Mouse (Mus musculus) brown adipose tissue, adult 24 weeks (tissue): ENCODE measurements around the gene Col4a2. TPM values are rescaled to one million over a fixed set of nuclear protein-coding genes. Genes with fewer than 3 reads are reported as not detected.

ENCODE experiments used
- H3K27ac ChIP-seq: fragments of 200-500 bp; replicated peaks from 2 replicates; pipeline ENCODE4 v1.5.1; 2012; ENCODE audit warnings: low read depth, mild to moderate bottlenecking, low read length
- H3K4me1 ChIP-seq: fragments of 200-500 bp; 2 replicates; pipeline ENCODE4 v1.6.1; 2012; ENCODE audit warnings: low read length, mixed read lengths; ENCODE audit not compliant: control insufficient read depth, insufficient read depth, insufficient read length
- H3K4me3 ChIP-seq: fragments of 200-500 bp; 2 replicates; pipeline ENCODE4 v1.5.1; 2012; ENCODE audit warnings: low read depth, mild to moderate bottlenecking, low read length, moderate library complexity; ENCODE audit not compliant: insufficient read depth
- polyA plus RNA-seq: library from polyadenylated mRNA; stranded (reverse); fragments of >200 nt; gene quantifications from 2 replicates; pipeline ENCODE4 v1.2.4, GENCODE M21; 2012; ENCODE audit not compliant: missing spikeins, insufficient read depth, insufficient read length

Gene Col4a2
- polyA plus RNA-seq = 51.1 and 77.2 TPM in 2 replicates

- H3K4me3 ChIP-seq = peak within 1 kb of the TSS; percentile 83
- H3K4me1 ChIP-seq = peaks cover 33% of the 10 kb centered on the region
- H3K27ac ChIP-seq = peak within 1 kb of the TSS; percentile 97
These were observed at the start of gene Col4a2, which contains the start of gene Col4a1 for GRCm38 (mm10) chr8:11312349-11313175. Col4a2 (plus strand) TSS chr8:11312805. Col4a1 (minus strand) TSS chr8:11312826.

DNA sequence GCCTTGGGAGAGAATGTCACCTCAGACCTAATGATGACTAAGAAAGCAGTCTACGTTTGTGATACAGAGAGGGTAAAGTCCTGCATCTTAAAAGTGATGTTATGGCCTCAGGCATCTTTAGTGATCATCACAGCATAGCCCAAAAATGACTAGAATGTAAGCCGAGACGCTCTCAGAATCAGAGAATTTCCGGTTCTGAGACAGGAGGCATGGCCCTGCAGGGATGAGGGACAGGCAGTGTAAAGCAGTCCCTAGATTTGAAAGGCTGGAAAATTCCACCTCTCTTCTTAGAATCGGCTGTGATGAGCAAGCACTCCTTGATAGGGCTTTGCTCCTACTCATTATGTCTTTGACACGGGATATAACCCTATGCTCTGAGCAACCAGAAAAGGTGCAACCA lies 48.8 kb upstream of the Col4a2 start:
- peaks cover 68% of the 10 kb centered on the region for H3K4me1 ChIP-seq
- peak overlapping the region; percentile 3 for H3K27ac ChIP-seq
- no peak overlapping the region for H3K4me3 ChIP-seq

- H3K4me1 ChIP-seq = peaks cover 74% of the 10 kb centered on the region
- peak overlapping the region; percentile 63; the same call in 1 of the 2 replicates for H3K27ac ChIP-seq
- no peak overlapping the region for H3K4me3 ChIP-seq
These were observed 46.6 kb upstream of the Col4a2 start for GRCm38 (mm10) chr8:11265971-11266370.

- peak overlapping the region; percentile 67 for H3K27ac ChIP-seq
- peaks cover 75% of the 10 kb centered on the region for H3K4me1 ChIP-seq
- H3K4me3 ChIP-seq = no peak overlapping the region
These were observed 46.1 kb upstream of the Col4a2 start for GRCm38 (mm10) chr8:11266471-11266870.

- Histone ChIP-seq H3K27ac (peak overlapping the region; percentile 79), H3K4me3 (no peak overlapping the region), H3K4me1 (peaks cover 76% of the 10 kb centered on the region)
These were observed 43.9 kb upstream of the Col4a2 start for GRCm38 (mm10) chr8:11268753-11269152.

DNA sequence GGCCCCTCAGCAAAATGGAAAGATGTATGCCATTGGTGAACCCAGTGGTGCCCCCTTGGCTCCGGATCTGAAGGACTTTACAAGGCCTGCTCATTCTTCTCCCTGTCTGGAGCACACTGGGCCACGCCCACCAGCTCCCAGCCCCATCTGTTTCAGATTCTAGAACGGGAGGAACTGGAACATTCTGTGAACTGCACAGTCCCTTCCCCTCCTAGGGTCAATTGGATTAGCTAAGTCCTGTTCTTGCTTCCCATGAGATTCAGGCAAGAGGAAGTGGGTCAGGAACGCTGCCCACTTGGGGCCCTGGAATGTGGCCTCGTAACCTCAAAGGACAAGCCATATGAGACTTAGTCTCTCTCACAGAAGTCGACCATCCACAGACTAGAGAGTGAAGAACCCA lies 41.8 kb upstream of the Col4a2 start:
- peaks cover 79% of the 10 kb centered on the region for H3K4me1 ChIP-seq
- peak overlapping the region; percentile 83 for H3K27ac ChIP-seq
- H3K4me3 ChIP-seq = no peak overlapping the region

DNA sequence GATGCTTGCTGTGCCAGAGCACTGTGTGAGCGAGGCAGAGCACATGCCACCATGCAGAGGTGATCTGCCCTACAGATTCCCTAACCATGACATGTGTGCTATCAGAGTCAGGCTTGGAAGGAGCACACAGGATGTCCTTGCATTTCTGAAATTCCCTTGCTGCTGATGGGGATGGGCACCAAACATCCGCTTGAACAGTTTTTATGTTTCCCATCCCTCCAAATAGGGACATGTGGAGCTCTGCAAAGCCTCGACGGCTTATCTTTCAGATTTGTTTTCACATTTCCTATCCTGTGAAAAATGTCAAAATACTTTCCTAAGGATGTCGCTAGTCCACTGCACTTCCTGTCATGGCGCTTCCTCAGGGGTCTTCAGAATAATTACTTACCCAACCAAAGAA lies 40.4 kb upstream of the Col4a2 start:
- Histone ChIP-seq H3K27ac (peak overlapping the region; percentile 83), H3K4me1 (peaks cover 82% of the 10 kb centered on the region), H3K4me3 (no peak overlapping the region)

- H3K27ac ChIP-seq = peak overlapping the region; percentile 87
- H3K4me3 ChIP-seq = no peak overlapping the region
- peaks cover 82% of the 10 kb centered on the region for H3K4me1 ChIP-seq
These were observed 39.0 kb upstream of the Col4a2 start for GRCm38 (mm10) chr8:11273506-11274158.

- Histone ChIP-seq H3K4me3 (no peak overlapping the region), H3K27ac (peak overlapping the region; percentile 87), H3K4me1 (peaks cover 79% of the 10 kb centered on the region)
These were observed 38.2 kb upstream of the Col4a2 start for GRCm38 (mm10) chr8:11274415-11274814.

DNA sequence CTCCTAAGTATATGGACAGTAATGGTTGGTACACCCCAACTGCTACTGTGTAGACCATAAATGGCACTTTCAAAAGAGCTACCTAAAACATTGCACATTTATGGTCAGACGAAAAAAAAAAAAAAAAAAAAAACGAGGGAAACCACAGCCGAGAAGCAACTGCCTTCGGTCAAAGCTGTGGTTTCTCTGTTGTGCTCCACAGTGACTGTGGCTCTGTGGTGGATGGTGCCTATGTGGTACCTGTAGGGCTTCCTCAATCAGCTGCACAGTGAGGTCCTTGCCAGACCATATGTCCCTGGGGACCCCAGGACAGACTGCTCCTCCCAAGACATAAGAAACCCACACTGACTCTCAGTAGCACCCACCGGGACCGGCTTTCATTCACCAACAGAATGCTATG lies 36.3 kb upstream of the Col4a2 start:
- Histone ChIP-seq H3K4me1 (peaks cover 77% of the 10 kb centered on the region), H3K4me3 (no peak overlapping the region)

DNA sequence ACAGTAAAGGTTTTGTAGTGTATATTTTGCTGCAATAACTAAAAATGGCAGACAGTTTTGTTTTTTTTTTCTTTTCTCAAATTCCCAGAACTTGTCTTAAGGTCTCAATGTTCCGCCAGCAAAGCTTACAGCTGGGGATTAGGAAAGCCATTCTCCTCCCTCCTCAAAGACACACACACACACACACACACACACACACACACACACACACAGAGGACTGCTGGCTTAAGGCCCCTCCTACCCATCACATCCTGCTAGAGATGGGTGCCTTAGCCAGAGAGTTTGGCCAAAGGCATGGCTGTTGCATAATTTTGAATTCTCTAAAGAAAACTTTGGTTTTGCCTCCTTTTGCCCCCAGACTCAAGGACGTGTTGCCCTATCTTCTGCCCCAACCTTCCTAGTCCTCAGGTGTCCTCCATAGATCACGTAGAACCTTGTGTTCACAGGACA lies 35.0 kb upstream of the Col4a2 start:
- Histone ChIP-seq H3K4me3 (no peak overlapping the region), H3K4me1 (peaks cover 78% of the 10 kb centered on the region), H3K27ac (peak overlapping the region; percentile 96)

More for the DNA sequence above, 36.3 kb upstream of the Col4a2 start:
- H3K27ac ChIP-seq = peak overlapping the region; percentile 34

DNA sequence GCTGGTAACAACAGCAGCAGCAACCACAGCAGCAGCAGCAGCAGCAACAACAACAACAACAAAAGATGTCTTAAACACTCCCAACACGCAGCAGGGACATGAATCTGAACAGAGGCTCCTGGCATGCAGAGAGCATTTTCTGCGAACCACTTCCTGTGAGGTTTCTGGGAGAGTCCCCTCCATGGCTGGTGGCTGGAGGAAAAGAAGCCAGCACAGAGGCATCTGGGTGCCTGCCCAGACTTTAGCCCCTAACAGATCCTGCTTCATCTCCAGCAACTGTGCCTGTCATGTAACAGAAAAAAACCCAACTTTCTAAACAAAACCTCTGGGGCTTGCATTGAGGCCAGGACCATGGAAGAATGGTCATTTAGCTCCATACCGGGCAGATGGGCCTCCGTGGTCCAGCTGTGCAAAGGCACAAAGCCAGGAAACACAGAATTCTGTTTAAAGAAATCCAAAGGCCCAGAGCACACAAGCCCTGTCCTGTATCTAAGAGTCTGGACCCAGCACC lies 34.4 kb upstream of the Col4a2 start:
- Histone ChIP-seq H3K4me1 (peaks cover 77% of the 10 kb centered on the region), H3K4me3 (no peak overlapping the region), H3K27ac (peak overlapping the region; percentile 96)

DNA sequence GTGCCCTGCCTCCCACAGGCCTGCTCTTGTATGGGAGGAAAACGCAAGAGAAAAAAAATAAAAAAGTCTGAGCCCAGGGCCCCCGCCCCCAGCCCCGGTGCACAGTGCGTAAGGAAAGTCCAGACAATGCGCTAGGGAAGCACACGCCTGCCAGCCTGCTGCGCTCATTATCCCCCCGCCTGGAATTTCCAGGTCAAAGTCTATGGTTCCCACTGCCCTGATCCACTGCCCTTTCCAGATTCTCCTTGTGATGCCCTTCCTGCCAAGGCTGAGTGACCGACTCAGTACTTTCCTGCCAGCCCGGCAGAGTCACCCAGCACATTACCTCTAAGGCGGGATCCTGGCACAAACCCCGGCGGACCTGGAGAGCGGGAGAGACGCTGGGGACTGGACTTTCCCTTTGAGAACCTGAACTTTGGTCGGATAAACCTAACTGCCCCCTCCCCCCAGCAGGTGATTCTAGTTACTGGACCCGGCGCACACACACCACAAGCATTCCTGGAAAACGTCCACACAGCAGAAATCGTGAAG lies 33.2 kb upstream of the Col4a2 start:
- peak overlapping the region; percentile 96 for H3K27ac ChIP-seq
- H3K4me3 ChIP-seq = peak overlapping the region; percentile 9
- peaks cover 76% of the 10 kb centered on the region for H3K4me1 ChIP-seq

- Histone ChIP-seq H3K4me3 (no peak overlapping the region), H3K27ac (peak overlapping the region; percentile 82), H3K4me1 (peaks cover 66% of the 10 kb centered on the region)
These were observed 31.8 kb upstream of the Col4a2 start for GRCm38 (mm10) chr8:11280721-11281268.

DNA sequence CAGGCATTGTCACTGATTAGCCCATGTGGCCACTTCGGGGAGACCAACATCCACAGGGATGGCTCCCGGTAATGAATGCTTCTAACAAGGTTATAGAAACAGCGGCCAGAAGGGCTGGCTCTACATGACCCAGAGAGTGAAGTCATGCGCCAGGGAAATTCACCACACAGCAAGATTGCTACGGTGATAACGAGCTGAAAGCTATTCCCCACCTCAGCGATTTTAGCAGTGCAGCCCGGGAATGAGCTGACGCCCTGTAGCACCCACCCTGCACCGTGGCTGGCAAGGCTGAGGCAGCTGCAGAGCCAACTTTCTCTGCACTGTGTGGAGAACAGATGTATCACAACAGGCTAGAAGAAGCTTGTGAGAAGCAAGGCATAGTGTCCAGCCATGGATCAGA lies 30.5 kb upstream of the Col4a2 start:
- peaks cover 65% of the 10 kb centered on the region for H3K4me1 ChIP-seq

More for the DNA sequence above, 30.5 kb upstream of the Col4a2 start:
- H3K27ac ChIP-seq = peak overlapping the region; percentile 82
- no peak overlapping the region for H3K4me3 ChIP-seq
